Mouse (Mus musculus) heart, adult 2 months (tissue): ENCODE results near the gene Psap.

Source experiments
- CTCF ChIP-seq: fragments of 200-600 bp; IDR thresholded peaks from 2 replicates; pipeline ENCODE4 v1.8.1; 2022; ENCODE audit warnings: antibody characterized with exemption, mild to moderate bottlenecking, moderate library complexity
- EP300 ChIP-seq: fragments of 200-500 bp; IDR thresholded peaks from 2 replicates; pipeline ENCODE4 v1.6.1; 2011; ENCODE audit warnings: low read depth, low read length, control low read depth; ENCODE audit not compliant: insufficient read depth
- POLR2A ChIP-seq: fragments of 200-500 bp; IDR thresholded peaks from 2 replicates; pipeline ENCODE4 v1.6.1; 2011; ENCODE audit warnings: mild to moderate bottlenecking, low read depth, low read length, control low read depth; ENCODE audit not compliant: insufficient read depth

DNA sequence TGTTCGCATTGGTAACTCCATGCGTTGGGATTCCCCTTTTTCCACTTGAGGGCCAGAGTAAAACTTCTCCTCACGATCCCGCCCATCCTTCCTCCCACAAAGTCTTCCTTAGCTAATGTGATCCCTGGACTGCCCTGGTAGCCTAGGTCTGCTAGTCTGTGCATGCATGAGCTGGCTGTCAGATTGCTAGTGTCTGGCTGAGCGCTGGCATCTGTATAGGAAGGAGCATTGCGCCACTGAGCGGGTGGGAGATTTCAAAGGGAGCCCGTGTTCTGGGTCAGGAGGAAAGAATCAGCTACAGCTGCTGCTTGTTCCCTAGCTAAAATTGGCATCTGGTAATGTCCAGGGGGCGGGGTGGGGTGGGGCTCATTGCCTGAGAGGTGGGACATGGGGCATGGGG lies 18.6 kb downstream of the Psap start:
- TF ChIP-seq POLR2A (no peak), CTCF (no peak), EP300 (no peak)
